Mouse (Mus musculus): ENCODE results near the gene Kcp. TPM values are rescaled to one million over a fixed set of nuclear protein-coding genes. Genes with fewer than 3 reads are reported as not detected.
A peak's percentile ranks its signal among the peaks of the same experiment; 100 is the strongest.

Gene Kcp
- 0.26 TPM for polyA plus RNA-seq (2012; fragmentation: generic; extraction: Trizol)

DNA sequence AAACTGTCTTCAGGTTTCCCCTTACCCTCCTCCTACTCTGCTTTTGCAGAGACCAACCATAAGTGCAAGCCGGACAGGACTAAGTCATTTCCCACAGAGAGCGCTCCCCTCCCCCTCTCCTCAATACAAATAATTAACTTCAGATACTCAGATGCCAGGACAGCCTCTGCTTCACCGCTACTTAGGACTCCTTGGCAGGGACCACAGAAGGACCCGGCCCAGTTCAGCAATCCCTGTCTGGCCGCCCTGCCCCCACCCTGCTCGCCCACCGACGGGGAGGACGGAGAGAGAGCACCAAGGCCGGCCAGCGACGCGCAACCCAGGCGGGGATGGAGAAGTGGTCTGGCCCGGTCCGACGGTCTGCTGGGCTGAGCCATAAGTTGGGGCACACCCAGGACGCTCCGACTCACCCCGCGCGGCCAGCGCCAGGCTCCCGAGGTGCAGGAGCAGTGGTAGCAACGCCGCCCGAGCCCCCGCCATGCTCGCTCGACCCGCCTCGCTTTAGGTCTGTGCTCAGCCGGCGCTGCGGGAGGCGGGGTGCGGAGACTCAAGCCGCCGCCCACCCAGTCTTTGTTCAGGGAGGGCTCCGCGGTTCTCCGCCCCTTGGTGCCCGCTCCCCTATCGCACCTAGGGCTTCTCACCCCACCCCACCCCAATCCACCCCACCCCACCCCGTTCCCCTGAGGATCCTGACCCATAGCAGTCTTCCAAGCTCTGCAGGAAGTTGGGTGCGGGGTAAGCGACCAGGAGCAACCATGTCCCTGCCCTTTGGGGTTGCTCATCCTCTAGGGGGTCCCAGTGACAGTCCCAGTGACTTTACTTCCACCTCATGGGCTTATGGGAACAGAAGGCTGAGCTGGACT lies at the start of gene Kcp:
TSS of gene Kcp (minus strand) at position 506 of the 863 bp plus-strand sequence.
- no peaks in the 10 kb centered on the region for H3K79me2 ChIP-seq (ENCODE audit: control insufficient read depth, insufficient read depth)
- TF ChIP-seq E2F4 (IDR thresholded peaks at IDR 0.05; ENCODE audit: insufficient read depth): no peak
- no peak for TF ChIP-seq REST (IDR thresholded peaks at IDR 0.05; ENCODE audit: insufficient read depth, insufficient read length)
- no peak for TF ChIP-seq USF1 (IDR thresholded peaks at IDR 0.05; ENCODE audit: low read depth)
- no peak for TF ChIP-seq TCF12 (IDR thresholded peaks at IDR 0.05; ENCODE audit: insufficient read depth, poor library complexity, severe bottlenecking)
- TF ChIP-seq MAX (IDR thresholded peaks at IDR 0.05; ENCODE audit: low read depth): no peak
- TF ChIP-seq CEBPB (IDR thresholded peaks at IDR 0.05; ENCODE audit: insufficient read depth, poor library complexity, severe bottlenecking): no peak
- TF ChIP-seq POLR2AphosphoS2 (IDR thresholded peaks at IDR 0.05; ENCODE audit: insufficient read length, low read depth): no peak
- no peak for TF ChIP-seq SRF (IDR thresholded peaks at IDR 0.05; ENCODE audit: control insufficient read depth, insufficient read length, low read depth)
- TF ChIP-seq TCF3 (IDR thresholded peaks at IDR 0.05; ENCODE audit: insufficient read length, low read depth): no peak
- TF ChIP-seq MYOD1 (IDR thresholded peaks at IDR 0.05; ENCODE audit: control insufficient read depth in 1 of 3, insufficient read length in 2 of 3, low read depth in 2 of 3): no peak
- no peak for TF ChIP-seq POLR2A (IDR thresholded peaks at IDR 0.05; ENCODE audit: insufficient read length, low read depth)
- no peak for TF ChIP-seq MYOG (IDR thresholded peaks at IDR 0.05; ENCODE audit: control insufficient read depth in 1 of 3, insufficient read depth in 1 of 3, insufficient read length in 2 of 3, low read depth in 2 of 3)
- H3K4me3 ChIP-seq: no peak within 1 kb of the TSS
- H3K36me3 ChIP-seq (ENCODE audit: control insufficient read depth, insufficient read depth): no peaks in the 10 kb centered on the region
- peak within 1 kb of the TSS; percentile 35 for H3ac ChIP-seq (ENCODE audit: control insufficient read depth, insufficient read length)
- peaks cover 44% of the 10 kb centered on the region for H3K27me3 ChIP-seq (ENCODE audit: control insufficient read depth, insufficient read depth, insufficient read length)
- H3K4me2 ChIP-seq (ENCODE audit: low read depth): peak within 1 kb of the TSS; percentile 48

DNA sequence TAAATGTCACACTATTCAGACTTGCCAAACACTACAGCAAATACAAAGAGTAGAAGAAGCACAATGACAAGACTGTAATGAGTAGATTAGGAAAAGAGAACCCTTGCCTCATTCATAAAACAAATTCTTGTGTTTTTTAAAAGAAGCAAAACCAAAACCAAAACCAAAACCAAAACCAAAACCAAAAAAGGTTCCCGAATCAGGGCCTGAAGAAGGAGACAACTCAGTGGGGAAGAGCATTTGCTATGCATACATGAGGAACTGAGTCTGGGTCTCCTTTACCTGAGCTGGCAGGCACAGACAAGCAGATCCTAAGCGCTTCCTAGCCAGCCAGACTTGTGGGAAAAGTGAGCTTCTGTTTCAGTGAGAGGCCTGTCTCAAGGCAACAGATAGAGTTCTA lies 49.4 kb upstream of the Kcp start:
- TF ChIP-seq POLR2A (IDR thresholded peaks at IDR 0.05; ENCODE audit: insufficient read length, low read depth) (no peak), REST (IDR thresholded peaks at IDR 0.05; ENCODE audit: insufficient read depth, insufficient read length) (no peak), MYOD1 (IDR thresholded peaks at IDR 0.05; ENCODE audit: control insufficient read depth in 1 of 3, insufficient read length in 2 of 3, low read depth in 2 of 3) (no peak), SRF (IDR thresholded peaks at IDR 0.05; ENCODE audit: control insufficient read depth, insufficient read length, low read depth) (no peak), TCF3 (IDR thresholded peaks at IDR 0.05; ENCODE audit: insufficient read length, low read depth) (no peak), MYOG (IDR thresholded peaks at IDR 0.05; ENCODE audit: control insufficient read depth in 1 of 3, insufficient read depth in 1 of 3, insufficient read length in 2 of 3, low read depth in 2 of 3) (no peak), MAX (IDR thresholded peaks at IDR 0.05; ENCODE audit: low read depth) (no peak), USF1 (IDR thresholded peaks at IDR 0.05; ENCODE audit: low read depth) (no peak), TCF12 (IDR thresholded peaks at IDR 0.05; ENCODE audit: insufficient read depth, poor library complexity, severe bottlenecking) (no peak), E2F4 (IDR thresholded peaks at IDR 0.05; ENCODE audit: insufficient read depth) (no peak), POLR2AphosphoS2 (IDR thresholded peaks at IDR 0.05; ENCODE audit: insufficient read length, low read depth) (no peak), CEBPB (IDR thresholded peaks at IDR 0.05; ENCODE audit: insufficient read depth, poor library complexity, severe bottlenecking) (no peak)
- Histone ChIP-seq H3ac (ENCODE audit: control insufficient read depth, insufficient read length) (no peak overlapping the region), H3K36me3 (ENCODE audit: control insufficient read depth, insufficient read depth) (peaks cover 84% of the 10 kb centered on the region), H3K4me3 (no peak overlapping the region), H3K4me2 (ENCODE audit: low read depth) (no peak overlapping the region), H3K79me2 (ENCODE audit: control insufficient read depth, insufficient read depth) (no peaks in the 10 kb centered on the region), H3K27me3 (ENCODE audit: control insufficient read depth, insufficient read depth, insufficient read length) (no peaks in the 10 kb centered on the region)

DNA sequence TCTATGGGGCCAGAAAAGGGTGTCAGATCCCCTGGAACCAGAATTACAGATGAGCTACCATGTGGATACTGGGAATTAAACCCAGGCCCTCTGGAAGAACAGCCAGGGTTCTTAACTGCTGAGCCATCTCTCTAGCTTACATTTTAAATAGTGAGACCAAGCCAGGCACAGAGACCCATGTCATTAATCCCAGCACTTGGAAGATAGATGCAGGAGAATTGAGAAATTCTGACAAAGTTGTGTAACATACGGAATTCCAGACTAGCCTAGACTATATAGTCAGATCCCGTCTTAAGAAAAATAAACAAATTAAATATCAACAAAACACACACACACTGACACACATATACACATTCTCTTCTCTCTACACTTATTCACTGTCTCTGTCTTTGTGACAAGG lies 44.8 kb upstream of the Kcp start:
- no peak overlapping the region for H3K4me3 ChIP-seq
- peaks cover 64% of the 10 kb centered on the region for H3K36me3 ChIP-seq (ENCODE audit: control insufficient read depth, insufficient read depth)
- H3K79me2 ChIP-seq (ENCODE audit: control insufficient read depth, insufficient read depth): no peaks in the 10 kb centered on the region
- TF ChIP-seq TCF3 (IDR thresholded peaks at IDR 0.05; ENCODE audit: insufficient read length, low read depth) (no peak), TCF12 (IDR thresholded peaks at IDR 0.05; ENCODE audit: insufficient read depth, poor library complexity, severe bottlenecking) (no peak), REST (IDR thresholded peaks at IDR 0.05; ENCODE audit: insufficient read depth, insufficient read length) (no peak), POLR2AphosphoS2 (IDR thresholded peaks at IDR 0.05; ENCODE audit: insufficient read length, low read depth) (no peak), POLR2A (IDR thresholded peaks at IDR 0.05; ENCODE audit: insufficient read length, low read depth) (no peak), SRF (IDR thresholded peaks at IDR 0.05; ENCODE audit: control insufficient read depth, insufficient read length, low read depth) (no peak), MYOG (IDR thresholded peaks at IDR 0.05; ENCODE audit: control insufficient read depth in 1 of 3, insufficient read depth in 1 of 3, insufficient read length in 2 of 3, low read depth in 2 of 3) (no peak)
- H3K4me2 ChIP-seq (ENCODE audit: low read depth): no peak overlapping the region
- no peak overlapping the region for H3ac ChIP-seq (ENCODE audit: control insufficient read depth, insufficient read length)
- no peaks in the 10 kb centered on the region for H3K27me3 ChIP-seq (ENCODE audit: control insufficient read depth, insufficient read depth, insufficient read length)

DNA sequence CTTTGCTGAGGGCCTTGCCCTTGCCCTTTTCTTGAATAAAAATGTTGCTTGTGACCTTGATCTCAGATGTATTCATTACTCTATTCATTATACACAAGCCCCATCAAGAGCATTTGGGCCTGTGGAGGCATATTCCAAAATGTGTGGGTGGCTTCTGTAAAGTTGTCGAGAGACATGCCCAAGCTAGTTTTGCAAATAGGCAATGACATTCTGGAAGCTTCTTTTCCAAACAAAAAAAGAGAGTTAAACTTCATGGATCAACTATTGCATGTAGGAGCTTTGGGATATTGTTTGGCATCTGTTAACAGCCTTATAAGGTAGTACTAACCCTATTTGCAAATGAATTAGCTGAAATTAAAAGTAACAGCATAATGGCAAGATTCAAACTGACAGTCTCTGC lies 40.3 kb upstream of the Kcp start:
- no peaks in the 10 kb centered on the region for H3K79me2 ChIP-seq (ENCODE audit: control insufficient read depth, insufficient read depth)
- TF ChIP-seq MYOG (IDR thresholded peaks at IDR 0.05; ENCODE audit: control insufficient read depth in 1 of 3, insufficient read depth in 1 of 3, insufficient read length in 2 of 3, low read depth in 2 of 3) (no peak), E2F4 (IDR thresholded peaks at IDR 0.05; ENCODE audit: insufficient read depth) (no peak), TCF12 (IDR thresholded peaks at IDR 0.05; ENCODE audit: insufficient read depth, poor library complexity, severe bottlenecking) (no peak), TCF3 (IDR thresholded peaks at IDR 0.05; ENCODE audit: insufficient read length, low read depth) (no peak), USF1 (IDR thresholded peaks at IDR 0.05; ENCODE audit: low read depth) (no peak), MAX (IDR thresholded peaks at IDR 0.05; ENCODE audit: low read depth) (no peak), POLR2A (IDR thresholded peaks at IDR 0.05; ENCODE audit: insufficient read length, low read depth) (no peak), POLR2AphosphoS2 (IDR thresholded peaks at IDR 0.05; ENCODE audit: insufficient read length, low read depth) (no peak), MYOD1 (IDR thresholded peaks at IDR 0.05; ENCODE audit: control insufficient read depth in 1 of 3, insufficient read length in 2 of 3, low read depth in 2 of 3) (no peak), SRF (IDR thresholded peaks at IDR 0.05; ENCODE audit: control insufficient read depth, insufficient read length, low read depth) (no peak), CEBPB (IDR thresholded peaks at IDR 0.05; ENCODE audit: insufficient read depth, poor library complexity, severe bottlenecking) (no peak), REST (IDR thresholded peaks at IDR 0.05; ENCODE audit: insufficient read depth, insufficient read length) (no peak)
- H3K4me2 ChIP-seq (ENCODE audit: low read depth): no peak overlapping the region
- no peak overlapping the region for H3ac ChIP-seq (ENCODE audit: control insufficient read depth, insufficient read length)
- H3K36me3 ChIP-seq (ENCODE audit: control insufficient read depth, insufficient read depth): peaks cover 50% of the 10 kb centered on the region
- H3K4me3 ChIP-seq: no peak overlapping the region
- no peaks in the 10 kb centered on the region for H3K27me3 ChIP-seq (ENCODE audit: control insufficient read depth, insufficient read depth, insufficient read length)

All from myocyte (in vitro differentiated cells).